Mouse (Mus musculus): ENCODE measurements around the gene Def6.

DNA sequence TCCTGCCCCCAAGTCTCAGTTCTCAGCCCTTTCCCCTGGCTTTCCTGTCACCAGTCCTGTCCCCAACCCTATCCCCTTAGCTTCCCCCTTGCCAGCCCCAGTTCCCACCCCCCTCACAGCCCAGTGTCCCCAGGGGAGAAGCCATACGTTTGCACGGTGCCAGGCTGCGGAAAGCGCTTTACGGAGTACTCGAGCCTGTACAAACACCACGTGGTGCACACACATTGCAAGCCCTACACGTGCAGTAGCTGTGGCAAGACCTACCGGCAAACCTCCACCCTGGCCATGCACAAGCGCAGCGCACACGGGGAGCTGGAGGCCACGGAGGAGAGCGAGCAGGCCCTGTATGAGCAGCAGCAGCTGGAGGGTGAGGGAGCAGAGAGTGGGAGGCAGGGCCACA is 5.6 kb upstream of the Def6 start:
- TF ChIP-seq CTCF (IDR thresholded peaks at IDR 0.05) (no peak), EP300 (IDR thresholded peaks at IDR 0.05) (no peak)
